Mouse (Mus musculus): ENCODE results near the gene BC048403.
"Not testable (repeated sequence)": the region's sequence is repeated elsewhere in the genome, so short reads cannot be mapped to it uniquely, and the experiment has no call there.

BC048403 gene

DNA sequence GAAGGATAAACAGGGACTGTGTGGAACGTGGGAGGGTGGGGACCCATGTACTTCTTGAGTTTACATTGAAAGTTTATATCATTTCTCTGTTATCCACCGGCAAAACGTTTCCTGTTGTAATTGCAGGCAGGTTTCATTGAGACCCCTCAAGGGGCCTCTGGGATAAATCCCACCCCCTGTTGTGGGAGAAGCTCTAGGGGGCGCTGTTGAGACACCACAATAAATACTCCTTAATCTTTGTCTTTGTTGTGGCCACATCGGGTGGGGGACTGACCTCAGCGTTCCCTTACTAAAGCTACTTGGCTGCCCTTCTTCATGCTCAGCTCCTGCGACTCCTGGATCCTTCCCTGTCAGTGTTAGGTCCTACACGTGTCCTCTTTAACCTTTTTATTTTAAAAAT, 19.4 kb downstream of the BC048403 start:
- DNase-seq, result no peak

- no peak for DNase-seq
Measured at GRCm38 (mm10) chr10:121762141-121762540, 22.4 kb downstream of the BC048403 start.

DNA sequence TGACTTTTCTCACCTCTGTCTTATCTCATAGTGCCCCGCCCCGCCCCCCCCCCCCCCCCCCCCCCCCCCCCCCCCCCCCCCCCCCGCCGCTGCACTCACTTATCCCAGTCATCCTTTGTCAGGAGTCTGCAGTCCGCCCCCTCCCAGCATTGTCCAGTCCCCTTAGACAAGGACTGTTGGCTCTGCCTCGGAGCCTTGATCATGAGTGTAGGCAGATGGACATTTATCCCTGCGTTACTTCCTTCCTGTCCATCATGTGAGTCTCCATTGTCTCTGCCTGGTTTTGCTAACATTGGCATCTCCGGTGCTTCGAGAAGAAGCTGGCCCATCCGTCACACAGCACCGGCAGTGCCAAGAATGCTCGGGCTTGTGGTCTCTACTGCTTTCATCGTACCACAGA, 23.5 kb downstream of the BC048403 start:
- no peak for DNase-seq

- no peak for DNase-seq
Measured at GRCm38 (mm10) chr10:121764469-121765173, 24.9 kb downstream of the BC048403 start.

DNA sequence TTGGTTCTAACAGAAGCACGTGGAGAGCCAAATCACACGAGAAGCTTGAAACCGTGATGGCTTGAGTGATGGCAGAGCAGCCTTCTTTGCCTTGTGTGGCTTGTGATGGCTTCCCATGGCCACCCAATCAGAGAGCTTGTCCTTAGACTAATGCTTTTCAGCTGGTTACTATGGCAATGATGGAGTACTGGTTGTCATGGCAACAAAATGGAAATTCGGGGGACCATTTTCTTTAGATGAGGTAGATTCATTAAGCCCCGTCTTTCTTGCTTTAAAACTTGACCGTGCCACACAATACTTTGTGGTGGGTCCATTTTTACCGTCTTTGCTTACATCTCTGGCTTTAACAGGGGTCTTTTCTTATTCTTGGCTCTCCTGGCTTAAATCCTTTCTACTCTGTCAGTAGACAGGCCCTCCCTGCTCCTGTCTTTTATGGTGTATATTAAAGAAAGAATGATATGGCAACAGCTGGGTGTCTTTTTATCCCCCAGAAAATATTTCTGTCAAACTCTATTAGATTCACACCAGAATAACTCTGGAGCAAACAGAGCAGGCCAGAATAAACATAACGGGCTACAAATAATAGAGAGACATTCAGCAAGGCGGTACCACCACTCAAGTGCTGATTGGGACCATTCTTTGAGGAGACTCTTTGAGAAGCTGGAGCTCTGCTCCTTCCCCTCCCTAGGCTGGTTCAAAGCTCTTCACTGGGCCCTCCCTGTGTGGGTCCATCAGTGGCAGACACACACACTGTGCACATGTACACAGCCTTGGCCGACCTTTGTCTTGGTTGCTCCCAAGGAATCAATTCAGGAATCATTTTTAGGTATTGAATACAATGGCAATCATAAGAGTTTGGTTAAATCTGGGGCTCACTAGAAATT, 25.7 kb downstream of the BC048403 start:
- DNase-seq, result no peak

- not testable (repeated sequence) for DNase-seq
Measured at GRCm38 (mm10) chr10:121767295-121767694, 27.6 kb downstream of the BC048403 start.

DNA sequence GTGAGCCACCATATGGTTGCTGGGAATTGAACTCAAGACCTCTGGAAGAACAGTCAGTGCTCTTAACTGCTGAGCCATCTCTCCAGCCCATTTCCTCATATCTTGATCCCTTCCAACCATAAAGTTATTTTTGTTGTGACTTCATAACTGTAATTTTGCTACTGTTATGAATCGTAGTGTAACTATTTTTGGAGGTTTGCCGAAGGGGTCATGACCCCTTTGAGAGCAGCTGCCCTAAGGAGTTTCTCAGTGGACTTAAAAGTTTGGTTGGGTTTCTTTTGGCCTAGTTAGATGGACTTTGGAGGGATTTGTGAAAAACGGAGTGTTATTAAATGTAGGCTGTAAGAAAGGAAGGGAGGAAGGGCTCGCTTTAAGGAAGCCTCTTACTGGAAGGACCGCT, 30.0 kb downstream of the BC048403 start:
- DNase-seq, result no peak

- DNase-seq, result peak; percentile 22 to 24
Measured at GRCm38 (mm10) chr10:121770624-121771577, 31.2 kb downstream of the BC048403 start.

GRCm38 (mm10) chr10:121773813-121774212, 34.1 kb downstream of the BC048403 start:
- DNase-seq, result no peak

DNA sequence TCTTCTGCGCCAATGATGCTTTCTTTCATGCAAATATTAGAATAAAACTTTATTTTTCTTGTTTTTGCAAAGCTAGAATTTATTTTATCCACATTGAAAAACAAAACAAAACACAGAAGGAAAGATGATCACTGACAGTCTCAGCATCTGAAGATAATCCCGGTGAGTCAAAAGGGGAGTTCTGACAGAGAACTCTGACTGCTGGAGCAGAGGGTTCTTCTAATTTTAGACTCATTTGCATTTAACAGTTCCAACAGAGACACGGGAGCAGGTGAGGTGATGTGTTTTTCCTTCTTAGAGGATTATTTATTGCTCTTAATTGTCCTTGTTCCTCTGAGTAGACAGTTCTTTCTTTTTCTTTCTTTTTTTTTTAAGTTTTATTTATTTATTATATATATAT, 36.3 kb downstream of the BC048403 start:
- no peak for DNase-seq

GRCm38 (mm10) chr10:121781159-121781558, 41.4 kb downstream of the BC048403 start:
- DNase-seq, result peak; percentile 19 to 34

GRCm38 (mm10) chr10:121788536-121788935, 48.8 kb downstream of the BC048403 start:
- no peak for DNase-seq

- DNase-seq, result no peak
Measured at GRCm38 (mm10) chr10:121790078-121790477, 50.3 kb downstream of the BC048403 start.

GRCm38 (mm10) chr10:121792661-121793060, 52.9 kb downstream of the BC048403 start:
- no peak for DNase-seq

- no peak for DNase-seq
Measured at GRCm38 (mm10) chr10:121794486-121794885, 54.7 kb downstream of the BC048403 start.

DNA sequence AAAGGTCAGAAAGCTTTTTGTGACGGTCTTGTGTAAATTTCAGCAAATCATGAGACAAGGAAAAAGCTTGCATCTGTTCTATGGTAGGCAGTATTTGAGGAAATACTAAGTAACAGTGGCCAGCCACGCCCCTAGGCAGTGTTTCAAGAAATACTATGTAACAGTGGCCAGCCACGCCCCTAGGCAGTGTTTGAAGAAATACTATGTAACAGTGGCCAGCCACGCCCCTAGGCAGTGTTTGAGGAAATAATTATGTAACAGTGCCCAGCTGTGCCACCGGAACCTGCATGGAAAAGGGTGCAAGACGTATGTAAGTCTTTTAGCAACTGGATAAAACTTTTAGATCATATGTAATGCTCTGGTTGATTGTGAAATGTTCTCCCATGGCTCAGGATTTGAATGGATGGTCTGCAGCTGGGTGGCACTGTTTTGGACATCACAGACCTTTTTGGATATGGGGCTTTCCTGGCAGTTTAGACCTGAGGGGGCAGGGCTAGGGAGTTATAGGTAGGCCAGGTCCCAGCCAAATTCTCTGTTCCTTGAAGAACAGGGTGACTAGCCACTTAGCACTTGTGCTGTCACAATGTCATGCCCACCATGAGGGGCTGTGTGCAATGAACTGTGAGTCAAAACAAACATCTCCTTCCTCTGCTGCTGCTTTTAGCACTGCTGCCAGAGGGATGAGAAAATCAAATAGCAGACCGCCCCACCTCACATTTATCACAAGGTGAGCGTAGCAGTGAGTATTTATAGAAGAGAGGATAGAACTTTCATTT, 56.5 kb downstream of the BC048403 start:
- no peak for DNase-seq

DNA sequence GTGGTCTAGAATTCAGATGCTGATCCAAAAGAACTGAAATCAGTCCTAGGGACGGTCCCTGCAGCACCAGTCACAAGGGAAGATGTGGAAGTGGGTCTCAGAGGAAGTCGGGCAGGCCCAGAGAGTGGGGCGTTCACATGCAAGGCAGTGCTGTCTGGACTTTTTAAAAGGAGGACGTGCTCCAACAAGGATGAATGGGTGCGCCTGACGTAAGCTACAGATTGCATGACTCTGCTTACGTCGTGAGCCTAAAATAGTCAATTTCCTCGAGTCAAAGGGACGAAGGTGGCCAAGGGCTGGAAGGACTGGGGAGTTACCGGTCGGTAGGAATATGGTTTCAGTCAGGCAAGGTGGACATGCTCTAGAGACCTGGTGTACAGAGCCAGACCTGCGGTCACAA, 60.3 kb downstream of the BC048403 start:
- DNase-seq, result no peak
